Mouse (Mus musculus) ovary, adult 18-20 months (tissue): ENCODE measurements around the gene Nme1.

Experiments
- DNase-seq: peaks from one replicate; pipeline ENCODE4 v3.0.0; 2022; ENCODE audit warnings: low spot score, mixed read lengths

Gene Nme1

DNA sequence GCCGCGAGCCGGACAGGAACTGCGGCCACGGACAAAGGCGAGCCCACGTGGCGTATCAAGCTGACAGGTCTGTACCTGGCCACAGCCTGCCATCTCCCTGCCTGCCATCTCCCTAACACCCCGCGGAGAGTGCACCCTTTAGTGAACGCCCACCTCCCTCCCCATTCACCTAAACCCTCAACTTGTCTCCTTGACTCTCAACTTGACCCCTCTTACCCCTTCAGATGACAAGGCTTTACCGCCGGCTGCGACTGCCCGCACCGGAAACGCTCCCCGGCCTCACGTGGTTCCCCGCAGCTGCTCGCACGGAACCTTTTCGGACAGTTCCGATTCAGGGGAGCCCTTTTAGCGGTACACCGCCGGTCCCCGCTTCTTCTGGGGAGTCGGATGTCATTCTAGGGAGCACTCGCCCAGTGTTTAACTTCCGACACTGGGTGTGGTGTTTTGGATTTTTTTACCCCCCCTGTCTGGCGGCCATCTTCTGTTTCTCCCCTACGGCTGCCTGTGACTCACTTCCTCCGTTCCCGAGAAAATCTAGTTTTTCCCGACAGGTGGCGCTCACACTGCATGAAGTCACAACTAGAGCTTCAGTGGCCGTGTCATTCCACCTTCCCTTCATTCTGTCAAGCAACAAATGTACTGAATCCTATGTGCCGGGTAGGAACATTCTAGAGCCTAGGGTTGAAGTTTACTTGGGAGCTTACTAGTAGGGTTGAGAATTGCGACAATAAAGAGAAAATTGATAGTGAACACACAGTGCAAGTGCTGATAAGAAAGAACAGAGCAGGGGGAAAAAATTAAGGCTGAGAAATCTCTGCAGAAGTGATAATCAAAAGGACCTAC is at the start of gene Nme1, which contains the start of gene Gm20390:
Gene Nme1, minus strand, starts transcription at position 517 of the 843 bp plus-strand sequence.
Gene Gm20390, minus strand, starts transcription at position 289 of the 843 bp plus-strand sequence.
- peak; percentile 92 for DNase-seq

DNA sequence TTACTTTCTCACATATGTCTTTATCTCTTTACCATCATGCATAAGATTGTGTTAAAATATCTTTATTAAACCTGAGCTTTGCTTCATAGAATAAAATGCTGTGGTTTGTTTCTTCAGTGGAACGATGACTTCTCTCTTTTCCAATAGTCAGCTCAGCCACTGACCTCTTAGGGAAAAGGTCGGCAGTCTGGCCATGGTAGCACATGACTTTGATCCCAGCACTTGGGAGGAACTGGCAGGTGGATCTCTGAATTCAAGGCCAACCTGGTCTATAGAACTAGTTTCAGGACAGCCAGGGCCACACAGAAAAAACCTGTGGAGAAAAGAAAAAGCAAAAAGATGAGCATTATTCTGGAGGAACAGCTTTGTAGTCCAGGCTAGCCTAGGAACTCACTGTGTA is 35.0 kb upstream of the Nme1 start:
- no peak for DNase-seq

- no peak for DNase-seq
Observed at GRCm38 (mm10) chr11:93999276-93999675, 31.0 kb upstream of the Nme1 start.

- DNase-seq, result no peak
Observed at GRCm38 (mm10) chr11:93997141-93997775, 28.9 kb upstream of the Nme1 start.

GRCm38 (mm10) chr11:93996306-93997140 is 28.2 kb upstream of the Nme1 start:
- peak; percentile 36 for DNase-seq

DNA sequence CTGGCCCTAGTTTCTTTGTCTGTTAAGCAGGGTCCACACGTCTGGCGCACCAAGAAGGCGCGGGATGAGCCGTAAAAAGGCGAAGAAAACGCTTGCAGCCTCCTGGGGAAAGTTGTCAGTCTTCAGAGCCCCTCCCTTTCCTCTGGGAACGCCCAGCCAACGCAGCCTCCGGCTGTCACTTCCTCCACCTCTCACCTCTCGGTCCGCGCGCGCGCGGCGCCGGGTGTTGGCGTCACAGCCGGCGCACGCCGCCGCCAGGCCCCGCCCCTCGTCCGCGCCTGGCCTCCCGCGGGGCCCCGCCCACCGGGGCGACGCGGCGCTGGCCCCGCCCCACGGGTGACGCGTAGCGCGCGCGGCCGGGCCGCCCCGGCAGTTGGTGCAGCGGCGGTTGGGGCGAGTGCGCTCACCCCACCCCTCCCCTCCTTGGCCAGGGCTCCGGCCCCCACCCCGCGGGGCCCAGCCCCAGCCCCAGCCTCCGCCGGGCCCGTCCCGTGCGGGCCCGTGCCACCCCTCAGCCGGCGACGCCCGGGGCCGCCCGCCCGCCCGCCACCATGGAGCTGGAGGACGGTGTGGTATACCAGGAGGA is 27.5 kb upstream of the Nme1 start, which contains the start of gene Spag9:
Gene Spag9, plus strand, starts transcription at position 372 of the 586 bp plus-strand sequence.
- DNase-seq, result peak; percentile 91

DNA sequence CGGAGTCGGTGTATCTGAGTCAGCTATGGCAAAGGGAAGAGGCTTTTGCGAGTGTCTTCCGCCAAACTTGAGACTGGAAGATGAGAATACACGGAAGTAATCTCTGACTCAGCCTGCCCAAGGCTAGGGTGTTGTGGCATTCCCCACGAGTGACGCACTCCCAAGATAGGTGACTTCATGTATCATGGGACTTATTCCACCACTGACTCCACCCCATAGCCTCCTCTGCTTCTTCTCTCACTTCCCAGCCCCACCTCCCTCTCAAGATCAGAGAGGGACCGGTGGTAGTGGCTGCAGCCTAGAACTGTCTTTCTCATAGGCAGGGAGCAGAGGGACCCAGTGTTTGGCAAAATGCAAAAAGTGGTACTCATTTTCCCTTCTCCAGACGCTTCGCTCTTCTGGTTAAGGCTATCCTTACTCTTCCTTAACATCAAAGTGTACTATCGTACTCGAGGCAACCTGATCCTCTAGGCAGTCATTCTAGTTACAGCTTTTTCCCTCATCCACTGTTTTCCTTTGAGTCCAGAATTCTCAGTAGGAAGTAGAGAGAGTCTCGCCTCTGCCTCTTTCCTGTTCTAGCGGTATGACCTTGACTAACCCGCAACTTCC is 26.9 kb upstream of the Nme1 start:
- DNase-seq, result peak; percentile 87

DNA sequence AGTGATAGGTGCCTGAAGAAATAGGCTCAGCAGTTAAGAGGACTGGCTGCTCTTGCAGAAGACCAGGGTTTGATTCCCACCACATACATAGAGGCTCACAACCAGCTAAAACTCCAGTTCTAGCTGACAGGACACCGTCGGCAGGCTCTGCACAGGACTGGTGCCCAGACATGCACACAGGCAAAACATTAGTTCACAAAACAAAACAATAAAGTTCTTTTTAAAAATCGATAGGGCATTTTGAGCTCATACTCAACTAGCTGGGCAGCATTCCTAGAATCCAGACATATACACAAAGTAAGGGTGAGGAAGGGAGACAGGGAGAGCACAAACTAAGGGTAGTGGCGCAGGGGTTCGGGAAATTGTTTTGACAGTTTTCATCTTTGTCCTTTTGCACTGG is 26.2 kb upstream of the Nme1 start:
- DNase-seq, result no peak

GRCm38 (mm10) chr11:93988328-93989062 is 20.2 kb upstream of the Nme1 start:
- no peak for DNase-seq

DNA sequence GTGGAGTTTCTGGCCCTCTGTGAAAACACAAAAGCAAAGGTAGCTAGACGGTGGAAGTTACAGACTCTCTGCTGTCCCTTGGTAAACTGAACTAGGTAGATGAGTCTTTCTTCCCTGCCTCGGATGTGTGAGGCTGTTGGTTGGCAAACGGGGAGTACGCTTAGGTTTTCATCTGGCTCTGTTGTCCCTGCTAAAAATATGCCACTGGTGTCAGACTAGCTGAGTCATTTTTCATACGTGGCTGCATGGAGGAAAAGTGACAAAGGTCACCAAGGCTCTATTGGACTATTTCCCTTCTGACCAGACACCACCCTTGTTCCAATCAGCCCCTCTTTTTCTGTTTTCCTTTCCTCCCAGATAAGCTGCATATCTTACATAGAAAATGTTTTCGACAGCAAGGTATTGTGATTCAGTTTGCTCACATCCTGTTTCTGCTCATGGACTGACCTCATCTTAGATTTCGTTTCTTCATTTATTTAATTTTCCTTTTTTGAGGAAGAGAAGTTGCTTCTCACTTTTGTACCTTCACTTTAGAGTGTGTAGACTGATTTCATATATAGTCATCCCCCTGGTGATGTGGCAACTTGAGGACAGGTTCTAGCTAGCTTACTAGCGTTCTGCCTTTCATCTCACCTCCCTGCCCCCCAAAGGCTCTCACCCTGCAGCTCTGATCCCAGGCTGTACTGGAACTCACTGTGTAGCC is 19.5 kb upstream of the Nme1 start:
- no peak for DNase-seq

DNA sequence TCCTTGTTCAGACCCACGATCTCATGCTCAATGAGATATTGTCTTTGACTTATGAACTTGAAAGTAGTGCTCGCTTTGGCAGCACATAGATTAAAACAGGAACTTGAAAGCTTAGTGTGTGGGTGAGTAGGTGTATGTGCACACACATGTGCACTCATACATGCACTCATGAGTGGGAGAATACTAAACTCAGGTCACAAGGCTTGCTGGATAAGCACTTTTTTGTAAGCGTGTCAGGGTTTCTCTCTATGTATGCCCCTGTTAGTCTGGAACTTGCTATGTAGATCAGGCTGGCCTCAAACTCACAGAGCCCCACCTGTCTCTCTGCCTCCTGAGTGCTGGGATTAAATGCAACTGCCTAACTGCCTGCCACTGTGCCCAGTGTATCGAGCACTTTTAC is 18.7 kb upstream of the Nme1 start:
- DNase-seq, result no peak

- DNase-seq, result no peak
Observed at GRCm38 (mm10) chr11:93986298-93986697, 18.0 kb upstream of the Nme1 start.

- DNase-seq, result no peak
Observed at GRCm38 (mm10) chr11:93985265-93985664, 16.9 kb upstream of the Nme1 start.

GRCm38 (mm10) chr11:93984619-93985018 is 16.3 kb upstream of the Nme1 start:
- DNase-seq, result no peak

DNA sequence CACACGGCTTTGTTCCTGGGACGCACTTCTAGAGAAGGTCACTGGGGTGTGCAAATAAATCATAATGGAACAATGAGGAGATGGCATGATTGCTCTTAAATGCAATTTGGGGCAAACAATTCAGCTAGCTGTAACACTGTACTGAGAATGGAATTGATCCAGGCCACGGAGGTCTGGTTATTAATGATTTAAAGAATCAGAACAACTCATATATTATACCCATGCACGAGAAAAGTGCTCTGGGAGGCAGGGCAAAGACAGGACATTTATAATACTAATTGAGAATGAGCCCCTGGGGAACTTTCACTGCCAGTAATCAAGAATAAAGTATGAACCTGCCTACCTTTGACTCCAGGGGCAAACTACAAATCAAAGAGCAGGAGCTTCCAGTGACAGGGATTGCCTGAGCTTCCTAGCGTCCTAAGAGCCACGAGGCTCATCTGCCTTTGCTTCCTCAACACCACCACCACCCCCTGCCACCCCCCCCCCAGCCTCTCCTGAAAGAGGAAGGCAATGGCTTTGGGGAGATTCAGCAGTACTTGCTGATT is 11.3 kb upstream of the Nme1 start:
- no peak for DNase-seq

DNA sequence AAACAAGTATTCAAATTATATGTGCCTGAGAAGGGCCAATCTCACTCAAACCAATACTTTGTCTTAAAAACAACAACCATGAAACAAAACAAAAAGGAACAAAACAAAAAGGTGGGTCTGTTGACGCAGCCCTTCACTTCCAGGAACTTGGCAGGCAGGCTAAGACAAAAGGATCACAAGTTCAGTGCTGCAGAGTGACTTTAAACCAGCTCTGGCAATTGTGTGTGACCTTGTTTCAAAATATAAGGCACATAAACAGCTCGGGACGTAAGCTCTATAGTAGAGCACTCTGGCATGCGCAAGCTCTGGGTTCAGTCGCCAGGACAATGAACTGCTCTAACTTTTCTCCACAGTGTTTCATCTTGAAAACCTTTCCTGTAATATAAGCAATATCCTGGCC is 4.6 kb upstream of the Nme1 start:
- DNase-seq, result no peak

- DNase-seq, result no peak
Observed at GRCm38 (mm10) chr11:93969799-93970198, 1.5 kb upstream of the Nme1 start.

GRCm38 (mm10) chr11:93969171-93969570 is 850 bp upstream of the Nme1 start:
- no peak for DNase-seq

GRCm38 (mm10) chr11:93968848-93969128 is 467 bp upstream of the Nme1 start:
- DNase-seq, result no peak

GRCm38 (mm10) chr11:93967381-93967780 is 940 bp downstream of the Nme1 start:
- DNase-seq, result no peak
